Mouse (Mus musculus) cortical plate, adult 2 months (tissue): Measurements from ENCODE around the gene Ago3.

ENCODE experiments used
- CTCF ChIP-seq: fragments of 200-500 bp; IDR thresholded peaks from 2 replicates; pipeline ENCODE4 v1.5.1; 2011; ENCODE audit warnings: mild to moderate bottlenecking, control low read depth, low read length; ENCODE audit not compliant: insufficient read depth; ENCODE audit errors: extremely low read depth
- POLR2A ChIP-seq: fragments of 200-500 bp; IDR thresholded peaks from 2 replicates; pipeline ENCODE4 v1.6.1; 2011; ENCODE audit warnings: mild to moderate bottlenecking, low read length, control low read depth; ENCODE audit not compliant: insufficient read depth; ENCODE audit errors: extremely low read depth

DNA sequence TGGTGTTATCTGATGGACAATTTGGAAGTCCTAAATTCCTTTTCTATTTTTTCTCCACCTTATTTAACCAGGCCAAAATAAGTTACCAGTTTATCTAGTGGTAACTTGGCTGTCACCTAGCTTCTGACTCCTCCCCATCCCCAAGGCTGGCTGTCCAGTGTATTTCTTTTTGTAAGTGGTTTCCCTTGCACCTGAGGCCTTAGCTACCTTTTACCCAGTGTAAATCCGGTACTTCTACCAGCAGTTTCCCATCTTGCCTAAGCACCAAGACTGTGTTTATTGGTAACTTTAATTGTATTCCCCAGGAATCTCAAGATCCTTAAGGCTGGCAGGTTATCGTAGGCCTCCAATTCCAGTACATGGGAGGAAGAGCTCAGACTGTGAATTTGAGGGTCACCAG is 4.7 kb upstream of the Ago3 start:
- TF ChIP-seq CTCF (no peak), POLR2A (no peak)
